Mouse (Mus musculus): ENCODE results near the gene Efna5.

DNA sequence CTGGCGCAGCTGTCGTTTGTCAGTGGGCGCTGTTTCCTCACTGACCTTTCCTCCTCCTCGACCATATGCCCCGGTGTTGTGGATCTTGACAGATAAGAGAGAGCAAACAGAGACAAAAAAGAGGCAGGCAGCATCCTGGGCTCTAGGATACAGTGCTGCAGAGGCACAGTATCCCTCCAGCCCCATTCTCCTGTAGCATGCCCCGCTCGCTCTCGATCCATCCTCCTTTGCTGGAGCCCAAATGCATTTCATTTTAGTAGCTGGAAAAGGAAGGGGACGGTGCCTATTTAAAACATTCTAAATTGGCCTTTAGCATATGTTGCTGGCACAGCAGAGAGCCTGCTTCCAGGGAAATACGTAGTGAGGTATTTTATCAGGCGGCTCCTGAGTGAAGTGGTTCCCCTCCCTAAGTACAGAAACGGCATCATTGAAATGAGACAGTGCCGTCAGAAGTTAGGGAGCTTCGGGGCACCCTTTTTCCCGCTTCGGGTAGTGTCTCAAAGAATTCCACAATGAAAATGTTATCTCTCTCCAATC is 225.2 kb downstream of the Efna5 start:
- TF ChIP-seq ZMIZ1 (IDR thresholded peaks at IDR 0.05; ENCODE audit: low read depth, low read length) (no peak), MYC (IDR thresholded peaks at IDR 0.05; ENCODE audit: low read depth, low read length) (no peak), EP300 (IDR thresholded peaks at IDR 0.05; ENCODE audit: low read length) (no peak)

All from CH12.LX (cell line).